Mouse (Mus musculus): ENCODE measurements at regions not wholly inside any gene's neighbourhood (a gene's known extent, or its start where the extent isn't known, plus 50 kb on each side); places are given as distances from the start of the nearest gene placed in this dataset.

DNA sequence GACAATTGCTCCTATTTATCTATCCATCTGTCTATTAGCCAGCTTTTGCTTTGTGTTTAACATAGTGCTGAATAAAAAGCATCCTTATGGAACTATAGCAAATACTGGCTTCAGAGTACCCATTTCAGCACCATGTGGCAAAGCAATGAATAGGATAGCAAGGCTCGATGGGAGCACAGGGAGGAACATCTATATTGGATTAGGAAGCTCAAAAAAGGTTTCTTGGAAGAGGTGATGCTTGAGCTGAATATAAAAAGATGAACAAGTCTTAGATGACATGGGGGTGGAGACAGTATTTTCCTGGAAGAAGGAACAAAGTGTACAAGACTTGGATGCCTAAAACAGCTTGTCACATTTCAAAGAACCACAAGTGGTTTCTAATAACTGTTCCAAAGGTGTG lies 273.9 kb downstream of the Brinp2 start:
- Histone ChIP-seq H3K79me2 (ENCODE audit: control insufficient read depth, insufficient read depth) (no peaks in the 10 kb centered on the region), H3K79me3 (ENCODE audit: low read depth) (no peaks in the 10 kb centered on the region), H3K27me3 (ENCODE audit: control insufficient read depth, insufficient read depth, insufficient read length) (no peaks in the 10 kb centered on the region), H3K4me3 (ENCODE audit: insufficient read depth, poor library complexity, severe bottlenecking) (no peak overlapping the region), H3ac (ENCODE audit: control insufficient read depth, insufficient read length, low read depth) (no peak overlapping the region), H3K36me3 (ENCODE audit: control insufficient read depth, insufficient read depth) (no peaks in the 10 kb centered on the region)
- TF ChIP-seq FOSL1 (IDR thresholded peaks at IDR 0.05; ENCODE audit: insufficient read depth, low read length, poor library complexity, severe bottlenecking) (no peak), MYOD1 (IDR thresholded peaks at IDR 0.05; ENCODE audit: control insufficient read depth, insufficient read length, low read depth) (no peak), MAX (IDR thresholded peaks at IDR 0.05) (no peak)

DNA sequence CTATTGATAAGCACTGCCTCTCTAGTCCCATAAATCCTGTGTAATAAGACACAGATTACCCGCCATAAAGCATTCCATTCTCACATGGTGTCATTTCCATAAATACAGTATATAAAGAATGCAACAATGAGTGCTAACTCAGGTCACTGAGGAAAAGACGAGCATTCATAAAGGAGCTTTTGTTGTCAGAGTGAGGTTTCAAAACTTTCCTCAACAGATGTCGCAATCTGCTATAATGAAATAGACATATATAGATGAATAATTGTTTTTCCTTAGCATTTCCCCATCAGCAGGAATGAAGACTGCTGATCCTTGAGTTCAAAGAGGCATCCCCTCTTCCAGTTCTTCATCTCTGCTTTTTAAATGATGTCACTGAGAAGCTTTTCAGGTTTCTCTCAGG lies 270.3 kb downstream of the Brinp2 start:
- Histone ChIP-seq H3K36me3 (ENCODE audit: control insufficient read depth, insufficient read depth) (no peaks in the 10 kb centered on the region), H3K27me3 (ENCODE audit: control insufficient read depth, insufficient read depth, insufficient read length) (no peaks in the 10 kb centered on the region), H3K79me3 (ENCODE audit: low read depth) (no peaks in the 10 kb centered on the region), H3ac (ENCODE audit: control insufficient read depth, insufficient read length, low read depth) (no peak overlapping the region), H3K4me3 (ENCODE audit: insufficient read depth, poor library complexity, severe bottlenecking) (no peak overlapping the region), H3K79me2 (ENCODE audit: control insufficient read depth, insufficient read depth) (no peaks in the 10 kb centered on the region)
- TF ChIP-seq MYOG (IDR thresholded peaks at IDR 0.05; ENCODE audit: control insufficient read depth, extremely low read depth, insufficient read length) (no peak), CTCF (IDR thresholded peaks at IDR 0.05; ENCODE audit: control insufficient read depth, insufficient read depth, insufficient read length) (no peak), MYOD1 (IDR thresholded peaks at IDR 0.05; ENCODE audit: control insufficient read depth, insufficient read length, low read depth) (no peak), CEBPB (IDR thresholded peaks at IDR 0.05; ENCODE audit: low read depth) (no peak), USF1 (IDR thresholded peaks at IDR 0.05; ENCODE audit: low read depth) (no peak), FOSL1 (IDR thresholded peaks at IDR 0.05; ENCODE audit: insufficient read depth, low read length, poor library complexity, severe bottlenecking) (no peak), MAX (IDR thresholded peaks at IDR 0.05) (no peak)

DNA sequence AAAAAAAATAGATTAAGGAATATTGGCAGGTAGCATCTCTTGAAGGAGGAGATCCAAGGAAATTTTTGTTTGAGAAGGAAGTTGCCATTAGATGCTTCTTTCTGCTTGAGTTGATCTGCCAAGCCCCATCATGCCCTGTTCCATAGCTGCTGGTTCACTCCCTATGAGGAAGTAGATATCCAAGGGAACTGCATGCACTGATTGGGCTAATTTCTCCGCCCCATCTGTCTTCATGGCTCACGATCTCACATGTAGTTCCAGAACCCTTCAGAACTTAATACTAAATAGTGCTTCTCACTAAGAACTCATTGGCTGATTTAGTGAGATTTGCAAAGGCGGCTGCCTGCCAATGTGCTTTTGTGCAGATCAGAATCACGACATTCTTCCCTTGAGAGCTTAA lies 258.6 kb downstream of the Brinp2 start:
- H3K4me3 ChIP-seq (ENCODE audit: insufficient read depth, poor library complexity, severe bottlenecking): no peak overlapping the region
- no peaks in the 10 kb centered on the region for H3K79me2 ChIP-seq (ENCODE audit: control insufficient read depth, insufficient read depth)
- TF ChIP-seq CTCF (IDR thresholded peaks at IDR 0.05; ENCODE audit: control insufficient read depth, insufficient read depth, insufficient read length) (no peak), FOSL1 (IDR thresholded peaks at IDR 0.05; ENCODE audit: insufficient read depth, low read length, poor library complexity, severe bottlenecking) (no peak), USF1 (IDR thresholded peaks at IDR 0.05; ENCODE audit: low read depth) (no peak), MAX (IDR thresholded peaks at IDR 0.05) (no peak), MYOG (IDR thresholded peaks at IDR 0.05; ENCODE audit: control insufficient read depth, extremely low read depth, insufficient read length) (no peak), CEBPB (IDR thresholded peaks at IDR 0.05; ENCODE audit: low read depth) (no peak), MYOD1 (IDR thresholded peaks at IDR 0.05; ENCODE audit: control insufficient read depth, insufficient read length, low read depth) (no peak)
- H3K27me3 ChIP-seq (ENCODE audit: control insufficient read depth, insufficient read depth, insufficient read length): no peaks in the 10 kb centered on the region
- no peak overlapping the region for H3ac ChIP-seq (ENCODE audit: control insufficient read depth, insufficient read length, low read depth)
- no peaks in the 10 kb centered on the region for H3K36me3 ChIP-seq (ENCODE audit: control insufficient read depth, insufficient read depth)
- no peaks in the 10 kb centered on the region for H3K79me3 ChIP-seq (ENCODE audit: low read depth)

DNA sequence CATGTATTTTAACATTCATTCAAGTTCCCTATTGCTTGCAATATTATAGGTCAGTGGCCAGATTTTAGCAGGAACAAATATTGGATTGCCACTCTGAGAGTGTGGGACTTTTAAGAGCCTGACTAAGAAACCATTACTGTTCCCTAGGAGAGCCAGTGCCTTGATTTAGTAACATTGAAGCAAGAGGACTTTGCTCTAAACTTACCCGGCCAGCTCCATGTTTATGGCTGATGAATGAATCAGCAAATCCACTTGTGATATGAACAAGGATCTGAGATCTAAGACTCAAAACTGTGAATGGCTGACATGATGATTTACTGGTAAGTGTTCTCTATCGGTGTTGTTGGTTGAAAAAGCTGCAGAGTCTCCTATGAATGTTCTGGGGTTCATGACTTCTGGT lies 236.4 kb downstream of the Brinp2 start:
- Histone ChIP-seq H3K79me3 (ENCODE audit: low read depth) (no peaks in the 10 kb centered on the region), H3K27me3 (ENCODE audit: control insufficient read depth, insufficient read depth, insufficient read length) (no peaks in the 10 kb centered on the region), H3K36me3 (ENCODE audit: control insufficient read depth, insufficient read depth) (no peaks in the 10 kb centered on the region), H3K79me2 (ENCODE audit: control insufficient read depth, insufficient read depth) (no peaks in the 10 kb centered on the region), H3K4me3 (ENCODE audit: insufficient read depth, poor library complexity, severe bottlenecking) (no peak overlapping the region), H3ac (ENCODE audit: control insufficient read depth, insufficient read length, low read depth) (no peak overlapping the region)
- TF ChIP-seq CTCF (IDR thresholded peaks at IDR 0.05; ENCODE audit: control insufficient read depth, insufficient read depth, insufficient read length) (no peak), USF1 (IDR thresholded peaks at IDR 0.05; ENCODE audit: low read depth) (no peak), MAX (IDR thresholded peaks at IDR 0.05) (no peak), CEBPB (IDR thresholded peaks at IDR 0.05; ENCODE audit: low read depth) (no peak), FOSL1 (IDR thresholded peaks at IDR 0.05; ENCODE audit: insufficient read depth, low read length, poor library complexity, severe bottlenecking) (no peak), MYOG (IDR thresholded peaks at IDR 0.05; ENCODE audit: control insufficient read depth, extremely low read depth, insufficient read length) (no peak), MYOD1 (IDR thresholded peaks at IDR 0.05; ENCODE audit: control insufficient read depth, insufficient read length, low read depth) (no peak)

DNA sequence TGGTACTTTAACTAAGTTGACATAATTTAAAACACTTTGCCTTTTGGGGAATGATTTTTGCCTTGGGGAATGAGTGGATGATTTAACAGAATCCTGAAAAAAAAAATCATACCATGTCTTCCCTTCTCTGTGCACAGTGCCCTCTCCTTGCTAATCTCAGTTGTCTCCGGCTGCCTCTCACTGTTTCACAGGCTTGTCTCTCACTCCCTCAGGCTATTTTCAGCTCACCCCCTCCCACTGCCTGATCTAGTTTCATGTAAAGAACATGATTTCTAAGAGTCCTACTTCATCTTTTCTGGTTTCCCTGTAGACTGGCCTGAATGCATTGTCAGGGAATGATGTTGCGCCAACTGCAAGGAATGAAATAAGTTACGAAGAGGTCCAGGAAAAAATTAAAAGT lies 231.2 kb downstream of the Brinp2 start:
- Histone ChIP-seq H3ac (ENCODE audit: control insufficient read depth, insufficient read length, low read depth) (no peak overlapping the region), H3K4me3 (ENCODE audit: insufficient read depth, poor library complexity, severe bottlenecking) (no peak overlapping the region), H3K36me3 (ENCODE audit: control insufficient read depth, insufficient read depth) (no peaks in the 10 kb centered on the region), H3K27me3 (ENCODE audit: control insufficient read depth, insufficient read depth, insufficient read length) (no peaks in the 10 kb centered on the region), H3K79me2 (ENCODE audit: control insufficient read depth, insufficient read depth) (no peaks in the 10 kb centered on the region), H3K79me3 (ENCODE audit: low read depth) (no peaks in the 10 kb centered on the region)
- no peak for TF ChIP-seq MYOG (IDR thresholded peaks at IDR 0.05; ENCODE audit: control insufficient read depth, extremely low read depth, insufficient read length)
- TF ChIP-seq USF1 (IDR thresholded peaks at IDR 0.05; ENCODE audit: low read depth): no peak
- TF ChIP-seq CEBPB (IDR thresholded peaks at IDR 0.05; ENCODE audit: low read depth): no peak
- no peak for TF ChIP-seq MAX (IDR thresholded peaks at IDR 0.05)
- TF ChIP-seq CTCF (IDR thresholded peaks at IDR 0.05; ENCODE audit: control insufficient read depth, insufficient read depth, insufficient read length): no peak
- no peak for TF ChIP-seq MYOD1 (IDR thresholded peaks at IDR 0.05; ENCODE audit: control insufficient read depth, insufficient read length, low read depth)
- no peak for TF ChIP-seq FOSL1 (IDR thresholded peaks at IDR 0.05; ENCODE audit: insufficient read depth, low read length, poor library complexity, severe bottlenecking)

DNA sequence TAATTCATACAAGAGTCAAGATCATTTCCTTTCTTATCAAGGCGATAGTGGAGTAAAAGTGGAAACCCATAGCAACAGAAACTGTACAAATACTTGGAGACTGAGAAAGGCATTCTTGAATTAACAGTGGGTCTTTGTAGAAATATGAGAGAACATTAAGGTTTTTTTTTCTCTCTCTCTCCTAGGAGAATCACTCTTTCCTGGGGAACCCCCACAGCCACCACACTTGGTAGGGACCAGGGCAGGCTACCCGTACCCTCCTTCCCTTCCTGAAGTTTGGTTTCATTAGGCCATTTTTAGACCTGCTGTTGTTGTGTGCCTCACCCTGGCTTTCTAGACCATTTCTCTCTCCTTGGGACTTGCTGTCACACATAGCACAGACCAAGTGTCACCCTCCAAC lies 229.9 kb downstream of the Brinp2 start:
- no peaks in the 10 kb centered on the region for H3K27me3 ChIP-seq (ENCODE audit: control insufficient read depth, insufficient read depth, insufficient read length)
- TF ChIP-seq FOSL1 (IDR thresholded peaks at IDR 0.05; ENCODE audit: insufficient read depth, low read length, poor library complexity, severe bottlenecking): no peak
- TF ChIP-seq MAX (IDR thresholded peaks at IDR 0.05): no peak
- no peak for TF ChIP-seq MYOD1 (IDR thresholded peaks at IDR 0.05; ENCODE audit: control insufficient read depth, insufficient read length, low read depth)
- TF ChIP-seq CTCF (IDR thresholded peaks at IDR 0.05; ENCODE audit: control insufficient read depth, insufficient read depth, insufficient read length): no peak
- TF ChIP-seq USF1 (IDR thresholded peaks at IDR 0.05; ENCODE audit: low read depth): no peak
- TF ChIP-seq MYOG (IDR thresholded peaks at IDR 0.05; ENCODE audit: control insufficient read depth, extremely low read depth, insufficient read length): no peak
- no peak for TF ChIP-seq CEBPB (IDR thresholded peaks at IDR 0.05; ENCODE audit: low read depth)
- H3ac ChIP-seq (ENCODE audit: control insufficient read depth, insufficient read length, low read depth): no peak overlapping the region
- H3K36me3 ChIP-seq (ENCODE audit: control insufficient read depth, insufficient read depth): no peaks in the 10 kb centered on the region
- H3K4me3 ChIP-seq (ENCODE audit: insufficient read depth, poor library complexity, severe bottlenecking): no peak overlapping the region
- H3K79me3 ChIP-seq (ENCODE audit: low read depth): no peaks in the 10 kb centered on the region
- no peaks in the 10 kb centered on the region for H3K79me2 ChIP-seq (ENCODE audit: control insufficient read depth, insufficient read depth)
